Mouse (Mus musculus): ENCODE results near the gene Mtf1.

DNA sequence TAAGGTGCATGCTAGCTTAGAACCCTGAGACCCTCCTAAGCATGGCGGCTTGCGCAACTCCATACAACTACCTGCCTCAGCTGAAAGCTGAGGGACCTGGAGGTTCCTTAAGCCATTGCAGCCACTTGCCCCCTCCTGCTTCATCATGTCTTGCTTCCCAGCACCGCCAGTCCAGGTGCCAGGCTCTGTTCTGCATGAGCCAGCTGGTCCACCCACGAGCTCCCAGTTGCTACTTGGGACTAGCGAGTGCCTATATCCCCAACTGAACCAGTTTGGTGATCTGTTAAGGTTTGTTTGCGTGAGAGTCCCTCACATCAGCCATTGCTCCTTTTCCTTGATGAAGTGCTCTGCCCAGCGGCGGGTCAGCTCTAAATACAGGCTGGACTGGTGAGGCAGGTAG lies 54.4 kb downstream of the Mtf1 start:
- no peak for TF ChIP-seq CTCF (IDR thresholded peaks at IDR 0.05; ENCODE audit: low read depth)
- no peak for TF ChIP-seq EP300 (IDR thresholded peaks at IDR 0.05; ENCODE audit: low read depth)

All from liver, postnatal 0 days (tissue).